Mouse (Mus musculus): ENCODE results near the gene Gm10670.
"Not testable (repeated sequence)": the region's sequence is repeated elsewhere in the genome, so short reads cannot be mapped to it uniquely, and the experiment has no call there.

The Gm10670 gene
- long read RNA-seq, experiment 1: 0 reads
- long read RNA-seq, experiment 2: 0 reads

DNA sequence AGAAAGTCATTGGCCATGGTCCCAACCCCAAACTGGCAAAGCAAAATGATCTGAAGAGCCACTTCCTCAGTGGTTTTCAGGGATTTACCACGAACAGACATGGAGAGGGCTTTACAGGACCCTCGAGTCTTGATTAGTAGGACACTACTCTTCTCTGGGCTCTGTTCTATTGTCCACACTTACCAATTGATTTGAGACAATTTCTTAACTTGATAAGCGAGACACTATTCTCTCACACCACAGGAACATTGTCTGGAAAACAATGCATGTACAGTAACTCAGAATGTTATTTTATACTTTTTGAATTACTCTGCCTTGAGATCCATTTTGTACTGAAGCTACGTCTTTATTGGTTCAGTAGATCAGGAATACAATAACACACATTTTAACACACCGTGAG is at the start of gene Gm10670:
Gm10670 (minus strand) TSS at position 101 of the 400 bp plus-strand sequence.
- intact Hi-C loops (cut with DNase I): not testable (repeated sequence)

DNA sequence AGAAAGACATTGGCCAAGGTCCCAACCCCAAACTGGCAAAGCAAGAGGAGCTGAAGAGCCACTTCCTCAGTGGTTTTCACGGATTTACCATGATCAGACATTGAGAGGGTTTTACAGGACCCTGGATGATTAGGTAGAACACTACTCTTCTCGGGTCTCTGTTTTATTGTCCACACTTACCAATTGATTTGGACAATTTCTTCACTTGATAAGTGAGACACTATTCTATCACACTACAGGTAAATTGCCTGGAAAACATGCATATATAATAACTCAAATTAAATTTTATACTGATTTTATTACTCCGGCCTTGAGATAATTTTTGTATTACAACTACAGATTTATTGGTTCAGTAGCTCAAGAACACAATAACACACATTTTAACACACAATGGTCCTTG is 35.7 kb upstream of the Gm10670 start, which contains the start of gene Vmn1r103:
Vmn1r103 (minus strand) TSS at position 101 of the 400 bp plus-strand sequence.
- intact Hi-C loops (cut with DNase I): not testable (repeated sequence)

DNA sequence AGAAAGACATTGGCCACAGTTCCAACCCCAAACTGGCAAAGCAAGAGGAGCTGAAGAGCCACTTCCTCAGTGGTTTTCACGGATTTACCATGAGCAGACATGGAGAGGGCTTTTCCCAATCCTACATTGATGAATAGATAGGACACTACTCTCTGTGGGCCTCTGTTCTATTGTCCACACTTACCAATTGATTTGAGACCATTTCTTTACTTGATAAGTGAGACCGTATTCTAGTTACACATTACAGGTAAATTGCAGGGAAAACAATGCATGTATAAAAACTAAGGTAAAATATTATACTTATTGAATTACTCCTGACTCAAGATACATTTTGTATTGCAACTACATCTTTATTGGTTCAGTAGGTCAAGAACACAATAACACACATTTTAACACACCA is 32.2 kb downstream of the Gm10670 start, which contains the start of gene Vmn1r101:
Vmn1r101 (minus strand) TSS at position 101 of the 400 bp plus-strand sequence.
- intact Hi-C loops (cut with DNase I): not testable (repeated sequence)
